Mouse (Mus musculus) kidney, postnatal 0 days (tissue): ENCODE results near the gene Slc6a5. TPM values are rescaled to one million over a fixed set of nuclear protein-coding genes. Genes with fewer than 3 reads are reported as not detected.

Experiments
- ATAC-seq: fragments of 200-750 bp; cut with Nextera tagmentation; replicated peaks from 2 replicates; pipeline ENCODE4 v1.8.0; 2017; ENCODE audit warnings: low read depth, moderate number of reproducible peaks, moderate TSS enrichment, moderate library complexity; ENCODE audit not compliant: low FRiP score
- DNase-seq: peaks from one replicate; pipeline ENCODE4 v3.0.0-alpha.2; 2016; ENCODE audit warnings: low spot score
- H3K27ac ChIP-seq: fragments of 300-500 bp; sonication (generic); 2 replicates; pipeline ENCODE4 v1.5.1; 2014; ENCODE audit warnings: mild to moderate bottlenecking
- H3K27me3 ChIP-seq: fragments of 300-500 bp; sonication (generic); 2 replicates; pipeline ENCODE4 v1.6.1; 2014; ENCODE audit warnings: low read length, mixed read lengths; ENCODE audit not compliant: insufficient read depth
- H3K36me3 ChIP-seq: fragments of 300-500 bp; sonication (generic); 2 replicates; pipeline ENCODE4 v1.6.1; 2014; ENCODE audit warnings: low read length, mixed read lengths; ENCODE audit not compliant: insufficient read depth
- H3K4me1 ChIP-seq: fragments of 300-500 bp; sonication (generic); replicated peaks from 2 replicates; pipeline ENCODE4 v1.6.1; 2014; ENCODE audit warnings: antibody characterized with exemption, low read length, mixed read lengths; ENCODE audit not compliant: insufficient read depth
- H3K4me2 ChIP-seq: fragments of 300-500 bp; sonication (generic); 2 replicates; pipeline ENCODE4 v1.6.1; 2014; ENCODE audit warnings: mild to moderate bottlenecking, low read length, moderate library complexity, mixed read lengths
- H3K4me3 ChIP-seq: fragments of 300-500 bp; sonication (generic); replicated peaks from 2 replicates; pipeline ENCODE4 v1.5.1; 2014; ENCODE audit warnings: low read depth, low read length
- H3K9ac ChIP-seq: fragments of 300-500 bp; sonication (generic); 2 replicates; pipeline ENCODE4 v1.6.1; 2014; ENCODE audit warnings: low read depth, low read length
- H3K9me3 ChIP-seq: fragments of 300-500 bp; sonication (generic); replicated peaks from 2 replicates; pipeline ENCODE4 v1.6.1; 2016; ENCODE audit warnings: low read length, inconsistent platforms, mixed read lengths
- CTCF ChIP-seq: IDR thresholded peaks from 2 replicates; pipeline ENCODE4 v1.5.1; 2016; ENCODE audit warnings: antibody characterized with exemption, low read depth, mild to moderate bottlenecking, moderate library complexity
- WGBS: fragments of 180-500 bp; shearing (Covaris S2); extraction: QIAGEN DNeasy Blood & Tissue Kit; methylation state at CpG from one replicate; pipeline ENCODE4 v1.1.7; 2014; 5-methylcytosine and 5-hydroxymethylcytosine counted together
- polyA plus RNA-seq: library from polyadenylated mRNA; unstranded; fragments of >200 nt; fragmentation: Nextera tagmentation; extraction: Ambion mirVana; gene quantifications from 2 replicates; pipeline ENCODE4 v1.2.1, GENCODE M21; 2015

The Slc6a5 gene
- polyA plus RNA-seq = not detected in 2 replicates

- Histone ChIP-seq H3K9ac (no peak within 1 kb of the TSS), H3K4me2 (no peak within 1 kb of the TSS), H3K4me1 (no peaks in the 10 kb centered on the region), H3K9me3 (no peaks in the 10 kb centered on the region), H3K27me3 (peaks cover 85% of the 10 kb centered on the region), H3K4me3 (no peak within 1 kb of the TSS), H3K36me3 (no peaks in the 10 kb centered on the region), H3K27ac (no peak within 1 kb of the TSS)
- DNase-seq (no peak), ATAC-seq (no peak)
- WGBS = 2% methylated on average over 15 of the region's 15 CpGs
- no peak for TF ChIP-seq CTCF
Observed at GRCm38 (mm10) chr7:49909850-49910249, at the start of gene Slc6a5. Gene Slc6a5, plus strand, starts transcription at chr7:49910146.

- Histone ChIP-seq H3K9ac (no peak overlapping the region), H3K27me3 (no peaks in the 10 kb centered on the region), H3K4me1 (no peaks in the 10 kb centered on the region), H3K36me3 (peaks cover 4% of the 10 kb centered on the region), H3K4me3 (no peak overlapping the region), H3K27ac (no peak overlapping the region), H3K4me2 (no peak overlapping the region), H3K9me3 (no peaks in the 10 kb centered on the region)
- DNase-seq (no peak), ATAC-seq (no peak)
- WGBS = 94% methylated on average over 2 of the region's 2 CpGs
- no peak for TF ChIP-seq CTCF
Observed at GRCm38 (mm10) chr7:49861196-49861595, 48.8 kb upstream of the Slc6a5 start.

GRCm38 (mm10) chr7:49863753-49864152 is 46.2 kb upstream of the Slc6a5 start:
- DNase-seq (no peak), ATAC-seq (0 out of 2 replicates have a peak, but pooled peaks have one; percentile 33)
- H3K4me2 ChIP-seq = no peak overlapping the region
- no peak overlapping the region for H3K9ac ChIP-seq
- H3K4me1 ChIP-seq = no peaks in the 10 kb centered on the region
- no peak overlapping the region for H3K4me3 ChIP-seq
- 60% methylated on average over 3 of the region's 3 CpGs for WGBS
- no peak overlapping the region for H3K27ac ChIP-seq
- H3K27me3 ChIP-seq = no peaks in the 10 kb centered on the region
- H3K36me3 ChIP-seq = no peaks in the 10 kb centered on the region
- no peak for TF ChIP-seq CTCF
- H3K9me3 ChIP-seq = no peaks in the 10 kb centered on the region

- no peaks in the 10 kb centered on the region for H3K36me3 ChIP-seq
- no peaks in the 10 kb centered on the region for H3K27me3 ChIP-seq
- no peaks in the 10 kb centered on the region for H3K4me1 ChIP-seq
- WGBS = 66% methylated on average over 5 of the region's 5 CpGs
- no peak overlapping the region for H3K4me3 ChIP-seq
- no peaks in the 10 kb centered on the region for H3K9me3 ChIP-seq
- DNase-seq (no peak), ATAC-seq (no peak)
- TF ChIP-seq CTCF = no peak
- H3K4me2 ChIP-seq = no peak overlapping the region
- H3K9ac ChIP-seq = no peak overlapping the region
- H3K27ac ChIP-seq = no peak overlapping the region
Observed at GRCm38 (mm10) chr7:49869656-49870055, 40.3 kb upstream of the Slc6a5 start.

- WGBS = 74% methylated on average over 3 of the region's 3 CpGs
- Histone ChIP-seq H3K9ac (no peak overlapping the region), H3K27me3 (no peaks in the 10 kb centered on the region), H3K36me3 (no peaks in the 10 kb centered on the region), H3K4me3 (no peak overlapping the region), H3K9me3 (no peaks in the 10 kb centered on the region), H3K4me2 (no peak overlapping the region), H3K4me1 (no peaks in the 10 kb centered on the region), H3K27ac (no peak overlapping the region)
- ATAC-seq = no peak
- DNase-seq = no peak
- TF ChIP-seq CTCF = no peak
Observed at GRCm38 (mm10) chr7:49870276-49870675, 39.7 kb upstream of the Slc6a5 start.

GRCm38 (mm10) chr7:49877307-49877706 is 32.6 kb upstream of the Slc6a5 start:
- Histone ChIP-seq H3K4me2 (no peak overlapping the region), H3K36me3 (no peaks in the 10 kb centered on the region), H3K4me3 (no peak overlapping the region), H3K9me3 (no peaks in the 10 kb centered on the region), H3K27ac (no peak overlapping the region), H3K4me1 (no peaks in the 10 kb centered on the region), H3K27me3 (no peaks in the 10 kb centered on the region), H3K9ac (no peak overlapping the region)
- DNase-seq (no peak), ATAC-seq (no peak)
- 77% methylated on average over 5 of the region's 5 CpGs for WGBS
- TF ChIP-seq CTCF = no peak

GRCm38 (mm10) chr7:49879051-49879450 is 30.9 kb upstream of the Slc6a5 start:
- H3K27me3 ChIP-seq = no peaks in the 10 kb centered on the region
- 81% methylated on average over 13 of the region's 13 CpGs for WGBS
- no peak overlapping the region for H3K4me3 ChIP-seq
- H3K9me3 ChIP-seq = no peaks in the 10 kb centered on the region
- no peak for DNase-seq
- H3K4me2 ChIP-seq = no peak overlapping the region
- no peak for TF ChIP-seq CTCF
- no peak overlapping the region for H3K27ac ChIP-seq
- no peak overlapping the region for H3K9ac ChIP-seq
- ATAC-seq = no peak
- no peaks in the 10 kb centered on the region for H3K36me3 ChIP-seq
- H3K4me1 ChIP-seq = 0 out of 2 replicates have a peak, but pooled peaks cover 6% of the 10 kb centered on the region
